Mouse (Mus musculus): ENCODE results near the gene Amer2. TPM values are rescaled to one million over a fixed set of nuclear protein-coding genes. Genes with fewer than 3 reads are reported as not detected.

Amer2 gene
- polyA plus RNA-seq, 1 experiment from 2014 or later, result 2.4 TPM

DNA sequence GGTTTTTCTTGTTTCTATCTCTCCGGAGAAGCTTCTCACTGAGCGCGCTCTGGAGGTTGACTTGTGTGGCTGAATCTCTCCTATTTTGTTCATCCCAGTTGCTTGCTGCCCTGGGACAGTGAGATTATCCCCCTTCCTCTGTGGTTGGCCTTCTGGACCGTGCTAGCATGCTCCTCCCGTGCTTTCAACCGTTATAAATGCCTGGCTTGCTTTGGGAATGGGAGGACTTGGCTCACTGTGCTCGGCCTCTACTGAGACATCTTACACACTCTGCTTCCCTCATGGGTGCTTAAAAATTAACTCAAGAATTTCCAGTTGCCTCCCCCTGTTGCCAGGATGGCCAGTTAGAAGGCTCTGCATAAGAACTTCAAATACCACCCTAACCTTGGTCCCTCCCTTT, 10.8 kb downstream of the Amer2 start:
- no peak overlapping the region for H3K4me2 ChIP-seq (replicated peaks; ENCODE audit: low read depth, low read length)
- peaks cover 11% of the 10 kb centered on the region for H3K27me3 ChIP-seq (ENCODE audit: control insufficient read depth, insufficient read depth, low read length)
- no peak overlapping the region for H3K4me3 ChIP-seq (ENCODE audit: low read length)
- no peak overlapping the region for H3K9ac ChIP-seq (ENCODE audit: low read depth, low read length)
- no peaks in the 10 kb centered on the region for H3K9me3 ChIP-seq (ENCODE audit: control insufficient read depth, low read length)
- H3K4me1 ChIP-seq (ENCODE audit: control insufficient read depth, insufficient read depth, low read length), result no peaks in the 10 kb centered on the region; the same call in 1 of the 2 replicates
- H3K36me3 ChIP-seq (ENCODE audit: control insufficient read depth, insufficient read depth, low read length), result no peaks in the 10 kb centered on the region
- no peak for ATAC-seq (ENCODE audit: low FRiP score, low TSS enrichment)
- H3K27ac ChIP-seq (ENCODE audit: low read depth, low read length), result no peak overlapping the region
- 63% methylated on average over 7 of the region's 7 CpGs for WGBS

DNA sequence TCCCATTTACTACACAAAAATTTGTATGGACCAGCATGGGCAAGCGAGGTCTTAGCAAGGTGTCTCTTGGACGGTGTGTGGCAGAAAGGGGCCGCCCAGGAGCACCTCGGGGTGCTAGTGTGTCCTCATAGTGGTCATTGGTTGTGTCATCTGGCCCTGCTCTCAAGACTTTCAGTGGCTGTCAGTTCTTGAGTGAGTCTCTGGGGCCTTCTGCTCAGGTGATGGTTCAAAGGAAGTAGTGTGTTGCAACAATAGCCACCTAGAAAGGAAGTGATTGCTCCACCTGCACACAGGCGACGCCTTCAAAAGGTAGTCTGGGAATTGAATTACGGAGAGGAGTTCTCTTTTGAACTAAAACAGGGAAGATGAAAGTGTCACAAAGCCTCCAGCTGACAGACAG, 11.2 kb downstream of the Amer2 start:
- H3K9ac ChIP-seq (ENCODE audit: low read depth, low read length), result no peak overlapping the region
- no peak for ATAC-seq (ENCODE audit: low FRiP score, low TSS enrichment)
- no peak overlapping the region for H3K4me2 ChIP-seq (replicated peaks; ENCODE audit: low read depth, low read length)
- peaks cover 7% of the 10 kb centered on the region for H3K27me3 ChIP-seq (ENCODE audit: control insufficient read depth, insufficient read depth, low read length)
- WGBS, result 90% methylated on average over 7 of the region's 7 CpGs
- H3K4me1 ChIP-seq (ENCODE audit: control insufficient read depth, insufficient read depth, low read length), result no peaks in the 10 kb centered on the region
- no peak overlapping the region for H3K4me3 ChIP-seq (ENCODE audit: low read length)
- no peaks in the 10 kb centered on the region for H3K36me3 ChIP-seq (ENCODE audit: control insufficient read depth, insufficient read depth, low read length)
- H3K9me3 ChIP-seq (ENCODE audit: control insufficient read depth, low read length), result no peaks in the 10 kb centered on the region
- H3K27ac ChIP-seq (ENCODE audit: low read depth, low read length), result no peak overlapping the region

GRCm38 (mm10) chr14:60385079-60385643, 12.1 kb downstream of the Amer2 start:
- Histone ChIP-seq H3K4me2 (replicated peaks; ENCODE audit: low read depth, low read length) (no peak overlapping the region), H3K27me3 (ENCODE audit: control insufficient read depth, insufficient read depth, low read length) (no peaks in the 10 kb centered on the region), H3K9ac (ENCODE audit: low read depth, low read length) (no peak overlapping the region), H3K9me3 (ENCODE audit: control insufficient read depth, low read length) (no peaks in the 10 kb centered on the region), H3K4me3 (ENCODE audit: low read length) (no peak overlapping the region), H3K36me3 (ENCODE audit: control insufficient read depth, insufficient read depth, low read length) (no peaks in the 10 kb centered on the region), H3K4me1 (ENCODE audit: control insufficient read depth, insufficient read depth, low read length) (no peaks in the 10 kb centered on the region), H3K27ac (ENCODE audit: low read depth, low read length) (no peak overlapping the region)
- ATAC-seq (ENCODE audit: low FRiP score, low TSS enrichment), result no peak
- WGBS, result 57% methylated on average over 6 of the region's 6 CpGs

- Histone ChIP-seq H3K4me1 (ENCODE audit: control insufficient read depth, insufficient read depth, low read length) (no peaks in the 10 kb centered on the region), H3K4me2 (replicated peaks; ENCODE audit: low read depth, low read length) (no peak overlapping the region), H3K9ac (ENCODE audit: low read depth, low read length) (no peak overlapping the region), H3K27ac (ENCODE audit: low read depth, low read length) (no peak overlapping the region), H3K27me3 (ENCODE audit: control insufficient read depth, insufficient read depth, low read length) (no peaks in the 10 kb centered on the region), H3K9me3 (ENCODE audit: control insufficient read depth, low read length) (no peaks in the 10 kb centered on the region), H3K36me3 (ENCODE audit: control insufficient read depth, insufficient read depth, low read length) (no peaks in the 10 kb centered on the region), H3K4me3 (ENCODE audit: low read length) (no peak overlapping the region)
- WGBS, result 76% methylated on average over 6 of the region's 6 CpGs
- ATAC-seq (ENCODE audit: low FRiP score, low TSS enrichment), result no peak
These were observed 13.8 kb downstream of the Amer2 start for GRCm38 (mm10) chr14:60386591-60387501.

GRCm38 (mm10) chr14:60388332-60388731, 15.3 kb downstream of the Amer2 start:
- Histone ChIP-seq H3K9me3 (ENCODE audit: control insufficient read depth, low read length) (no peaks in the 10 kb centered on the region), H3K4me2 (replicated peaks; ENCODE audit: low read depth, low read length) (no peak overlapping the region), H3K36me3 (ENCODE audit: control insufficient read depth, insufficient read depth, low read length) (no peaks in the 10 kb centered on the region), H3K4me3 (ENCODE audit: low read length) (no peak overlapping the region), H3K9ac (ENCODE audit: low read depth, low read length) (no peak overlapping the region), H3K27me3 (ENCODE audit: control insufficient read depth, insufficient read depth, low read length) (no peaks in the 10 kb centered on the region), H3K27ac (ENCODE audit: low read depth, low read length) (no peak overlapping the region), H3K4me1 (ENCODE audit: control insufficient read depth, insufficient read depth, low read length) (no peaks in the 10 kb centered on the region)
- WGBS, result 89% methylated on average over 2 of the region's 2 CpGs
- no peak for ATAC-seq (ENCODE audit: low FRiP score, low TSS enrichment)

GRCm38 (mm10) chr14:60392202-60392601, 19.1 kb downstream of the Amer2 start:
- H3K9ac ChIP-seq (ENCODE audit: low read depth, low read length), result no peak overlapping the region
- H3K27ac ChIP-seq (ENCODE audit: low read depth, low read length), result no peak overlapping the region
- no peak overlapping the region for H3K4me3 ChIP-seq (ENCODE audit: low read length)
- no peaks in the 10 kb centered on the region for H3K27me3 ChIP-seq (ENCODE audit: control insufficient read depth, insufficient read depth, low read length)
- no peaks in the 10 kb centered on the region for H3K36me3 ChIP-seq (ENCODE audit: control insufficient read depth, insufficient read depth, low read length)
- WGBS, result 77% methylated on average over 2 of the region's 2 CpGs
- H3K4me2 ChIP-seq (replicated peaks; ENCODE audit: low read depth, low read length), result no peak overlapping the region
- no peak for ATAC-seq (ENCODE audit: low FRiP score, low TSS enrichment)
- H3K4me1 ChIP-seq (ENCODE audit: control insufficient read depth, insufficient read depth, low read length), result no peaks in the 10 kb centered on the region
- no peaks in the 10 kb centered on the region for H3K9me3 ChIP-seq (ENCODE audit: control insufficient read depth, low read length)

- ATAC-seq (ENCODE audit: low FRiP score, low TSS enrichment), result no peak
- Histone ChIP-seq H3K27me3 (ENCODE audit: control insufficient read depth, insufficient read depth, low read length) (no peaks in the 10 kb centered on the region), H3K4me3 (ENCODE audit: low read length) (no peak overlapping the region), H3K36me3 (ENCODE audit: control insufficient read depth, insufficient read depth, low read length) (no peaks in the 10 kb centered on the region), H3K27ac (ENCODE audit: low read depth, low read length) (no peak overlapping the region), H3K9ac (ENCODE audit: low read depth, low read length) (no peak overlapping the region), H3K4me1 (ENCODE audit: control insufficient read depth, insufficient read depth, low read length) (no peaks in the 10 kb centered on the region), H3K4me2 (replicated peaks; ENCODE audit: low read depth, low read length) (no peak overlapping the region), H3K9me3 (ENCODE audit: control insufficient read depth, low read length) (no peaks in the 10 kb centered on the region)
- 80% methylated on average over 4 of the region's 4 CpGs for WGBS
These were observed 24.3 kb downstream of the Amer2 start for GRCm38 (mm10) chr14:60397321-60397720.

GRCm38 (mm10) chr14:60398861-60399260, 25.8 kb downstream of the Amer2 start:
- WGBS, result 23% methylated on average over 7 of the region's 7 CpGs
- Histone ChIP-seq H3K4me3 (ENCODE audit: low read length) (no peak overlapping the region), H3K9me3 (ENCODE audit: control insufficient read depth, low read length) (no peaks in the 10 kb centered on the region), H3K27me3 (ENCODE audit: control insufficient read depth, insufficient read depth, low read length) (no peaks in the 10 kb centered on the region), H3K36me3 (ENCODE audit: control insufficient read depth, insufficient read depth, low read length) (no peaks in the 10 kb centered on the region), H3K4me1 (ENCODE audit: control insufficient read depth, insufficient read depth, low read length) (no peaks in the 10 kb centered on the region), H3K9ac (ENCODE audit: low read depth, low read length) (no peak overlapping the region), H3K27ac (ENCODE audit: low read depth, low read length) (no peak overlapping the region), H3K4me2 (replicated peaks; ENCODE audit: low read depth, low read length) (no peak overlapping the region)
- ATAC-seq (ENCODE audit: low FRiP score, low TSS enrichment), result no peak

GRCm38 (mm10) chr14:60403228-60403627, 30.2 kb downstream of the Amer2 start:
- no peak overlapping the region for H3K4me3 ChIP-seq (ENCODE audit: low read length)
- no peak overlapping the region for H3K27ac ChIP-seq (ENCODE audit: low read depth, low read length)
- no peaks in the 10 kb centered on the region for H3K36me3 ChIP-seq (ENCODE audit: control insufficient read depth, insufficient read depth, low read length)
- H3K4me1 ChIP-seq (ENCODE audit: control insufficient read depth, insufficient read depth, low read length), result no peaks in the 10 kb centered on the region
- WGBS, result 71% methylated on average over 2 of the region's 2 CpGs
- no peak overlapping the region for H3K9ac ChIP-seq (ENCODE audit: low read depth, low read length)
- H3K4me2 ChIP-seq (replicated peaks; ENCODE audit: low read depth, low read length), result no peak overlapping the region
- H3K27me3 ChIP-seq (ENCODE audit: control insufficient read depth, insufficient read depth, low read length), result no peaks in the 10 kb centered on the region
- no peaks in the 10 kb centered on the region for H3K9me3 ChIP-seq (ENCODE audit: control insufficient read depth, low read length)
- no peak for ATAC-seq (ENCODE audit: low FRiP score, low TSS enrichment)
